Mouse (Mus musculus): Measurements from ENCODE around the gene Lamc1.

DNA sequence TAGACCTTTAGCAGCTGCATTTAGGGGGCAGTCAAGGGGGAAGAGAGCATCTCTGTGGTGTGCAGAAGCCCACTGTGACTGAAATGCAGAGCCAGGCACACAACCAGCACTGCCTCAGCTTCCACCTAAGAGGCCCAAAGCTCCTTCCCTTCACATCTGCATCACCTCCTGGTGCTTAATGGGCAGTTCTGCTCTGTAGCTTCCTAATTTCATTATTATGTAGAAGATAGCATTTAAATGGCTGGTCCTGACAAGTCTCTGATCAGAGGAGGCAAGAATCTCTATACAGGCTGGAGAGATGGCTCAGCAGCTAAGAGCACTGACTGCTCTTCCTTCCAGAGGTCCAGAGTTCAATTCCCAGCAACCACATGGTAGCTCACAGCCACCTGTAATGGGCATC is 16.3 kb downstream of the Lamc1 start:
- no peak for TF ChIP-seq CTCF (IDR thresholded peaks at IDR 0.05; ENCODE audit: low read depth)
- no peak for TF ChIP-seq EP300 (IDR thresholded peaks at IDR 0.05; ENCODE audit: low read depth)
